In the genomic region with DNA sequence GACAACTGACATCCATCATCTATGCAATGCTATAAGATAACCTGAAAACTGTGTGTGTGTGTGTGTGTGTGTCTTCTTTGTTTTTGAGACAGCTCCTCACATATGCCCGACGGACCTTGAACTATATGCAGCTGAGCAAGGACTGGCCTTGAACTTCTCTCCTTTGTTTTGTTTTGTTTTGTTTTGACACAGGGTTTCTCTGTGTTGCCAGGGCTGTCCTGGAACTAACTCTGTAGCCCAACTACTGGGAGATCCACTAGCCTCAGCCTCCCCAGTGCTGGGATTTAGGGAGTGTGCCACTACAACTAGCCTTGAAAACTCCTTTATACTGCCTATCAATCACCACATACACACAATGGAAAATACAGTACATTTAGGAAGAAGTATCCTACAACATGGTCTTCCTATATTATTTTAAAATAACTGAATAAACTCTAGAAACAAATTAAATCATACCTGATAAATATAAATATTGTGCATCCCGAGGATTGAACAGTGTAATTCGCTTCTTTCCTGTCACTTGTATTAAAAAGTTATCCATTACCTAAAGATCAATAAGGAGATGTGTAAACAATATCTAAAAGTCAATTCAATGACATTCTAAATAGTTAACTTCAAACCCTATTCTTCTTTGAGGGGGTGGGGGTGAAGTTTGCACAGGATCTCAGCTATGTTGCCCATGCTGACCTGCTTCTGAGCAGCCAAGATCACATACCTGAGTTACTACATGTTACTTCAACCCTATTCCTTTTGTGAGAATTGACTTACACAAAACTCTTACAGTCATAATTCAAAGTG, we compare ENCODE assay signal across 27 mouse cellular contexts.
"Had no signal": no experiment of that assay in that cellular context is flagged by ENCODE, and none has a peak within 500 bp of the region (broad histone marks: within the 10 kb centered on the region; RNA-seq: fewer than 3 reads in every experiment).

No protein-coding gene starts in this region.

- H3K4me3 ChIP-seq: embryonic facial prominence, embryonic 10.5 days; embryonic facial prominence, embryonic 12.5 days; embryonic facial prominence, embryonic 13.5 days; embryonic facial prominence, embryonic 15.5 days; erythroblast, embryonic 14.5 days; forebrain, embryonic 10.5 days; forebrain, embryonic 12.5 days; forebrain, embryonic 13.5 days; forebrain, embryonic 15.5 days; gastrocnemius, adult 2 months; heart, adult 2 months had no signal

- H3K4me2 ChIP-seq: embryonic facial prominence, embryonic 12.5 days; embryonic facial prominence, embryonic 13.5 days; embryonic facial prominence, embryonic 15.5 days; forebrain, embryonic 12.5 days; forebrain, embryonic 13.5 days; forebrain, embryonic 15.5 days had no signal

- ATAC-seq: forebrain, embryonic 13.5 days; forebrain, embryonic 14.5 days; forebrain, embryonic 15.5 days; forebrain, embryonic 16.5 days had no signal

- H3K27ac ChIP-seq: embryonic facial prominence, embryonic 10.5 days; embryonic facial prominence, embryonic 12.5 days; embryonic facial prominence, embryonic 13.5 days; embryonic facial prominence, embryonic 15.5 days; forebrain, embryonic 10.5 days; forebrain, embryonic 12.5 days; forebrain, embryonic 13.5 days; forebrain, embryonic 15.5 days; gastrocnemius, adult 2 months; heart, adult 2 months had no signal

- H3K9ac ChIP-seq: embryonic facial prominence, embryonic 12.5 days; embryonic facial prominence, embryonic 13.5 days; embryonic facial prominence, embryonic 15.5 days; forebrain, embryonic 12.5 days; forebrain, embryonic 13.5 days; forebrain, embryonic 15.5 days; forebrain, postnatal 0 days had no signal

- DNase-seq: cerebellum, adult 8-10 months; cerebellum, adult 9-10 months; cerebellum, adult 9-11 months; cerebellum, postnatal 10 days; cerebellum, postnatal 14 days; cerebellum, postnatal 25 days; cerebellum, postnatal 36 days; embryo, embryonic 11 days; forebrain, postnatal 0 days; gastrocnemius, adult 2 months; gastrocnemius, postnatal 10 days; gastrocnemius, postnatal 14 days; gastrocnemius, postnatal 25 days; gastrocnemius, postnatal 36 days; heart, adult 18-20 months; heart, adult 2 months had no signal

- H3K9me3 ChIP-seq: embryonic facial prominence, embryonic 10.5 days; embryonic facial prominence, embryonic 12.5 days; embryonic facial prominence, embryonic 13.5 days; embryonic facial prominence, embryonic 15.5 days; forebrain, embryonic 10.5 days; forebrain, embryonic 12.5 days; forebrain, embryonic 13.5 days; forebrain, embryonic 15.5 days had no signal

- H3K4me1 ChIP-seq: embryonic facial prominence, embryonic 10.5 days; embryonic facial prominence, embryonic 12.5 days; embryonic facial prominence, embryonic 13.5 days; embryonic facial prominence, embryonic 15.5 days; forebrain, embryonic 10.5 days; forebrain, embryonic 12.5 days had no signal

- H3K27me3 ChIP-seq: embryonic facial prominence, embryonic 12.5 days; embryonic facial prominence, embryonic 13.5 days; embryonic facial prominence, embryonic 15.5 days; forebrain, embryonic 12.5 days; forebrain, embryonic 13.5 days; forebrain, embryonic 15.5 days had no signal
